Mouse (Mus musculus): ENCODE measurements around the gene Cd53. TPM values are rescaled to one million over a fixed set of nuclear protein-coding genes. Genes with fewer than 3 reads are reported as not detected.

Gene Cd53
- polyA plus RNA-seq, 1 experiment from 2014 or later = 9.1 TPM

GRCm38 (mm10) chr3:106721397-106722027 is 68.4 kb downstream of the Cd53 start:
- Histone ChIP-seq H3K9ac (peak overlapping the region; percentile 72), H3K9me3 (no peaks in the 10 kb centered on the region), H3K4me1 (0 out of 2 replicates have a peak, but pooled peaks cover 2% of the 10 kb centered on the region), H3K4me3 (peak overlapping the region; percentile 73), H3K4me2 (peak overlapping the region; percentile 71), H3K36me3 (no peaks in the 10 kb centered on the region), H3K27ac (peak overlapping the region; percentile 97), H3K27me3 (no peaks in the 10 kb centered on the region)
- ATAC-seq (ENCODE audit: borderline replicate concordance, extremely low read depth, low FRiP score, low TSS enrichment) = peak; percentile 100
- 2% methylated on average over 31 of the region's 31 CpGs for WGBS

Other genes starting within 250 kb of the Cd53 start
- gene Dram2, start 242.4 kb downstream of the Cd53 start, polyA plus RNA-seq (2015; fragmentation: Nextera tagmentation; extraction: Ambion mirVana) = 72.5 and 78.0 TPM in 2 replicates
- gene Cept1, start 242.3 kb downstream of the Cd53 start, polyA plus RNA-seq (2015; fragmentation: Nextera tagmentation; extraction: Ambion mirVana) = 63.4 and 73.5 TPM in 2 replicates
- 15.3 and 16.9 TPM in 2 replicates for gene Lrif1, start 105.2 kb downstream of the Cd53 start, polyA plus RNA-seq (2015; fragmentation: Nextera tagmentation; extraction: Ambion mirVana)
- gene Olfr266, start 36.1 kb upstream of the Cd53 start, polyA plus RNA-seq (2015; fragmentation: Nextera tagmentation; extraction: Ambion mirVana) = not detected in 2 replicates
- gene Kcna3, start 246.0 kb upstream of the Cd53 start, polyA plus RNA-seq (2015; fragmentation: Nextera tagmentation; extraction: Ambion mirVana) = 3.0 and 3.5 TPM in 2 replicates